Mouse (Mus musculus) kidney, embryonic 16.5 days (tissue): ENCODE results near the gene Ctnnbip1. TPM values are rescaled to one million over a fixed set of nuclear protein-coding genes. Genes with fewer than 3 reads are reported as not detected.

Experiments
- ATAC-seq: fragments of 200-750 bp; cut with Nextera tagmentation; 2 replicates; pipeline ENCODE4 v1.8.0; 2017; ENCODE audit warnings: moderate TSS enrichment; ENCODE audit not compliant: low FRiP score, low TSS enrichment
- H3K27ac ChIP-seq: fragments of 300-500 bp; sonication (generic); 2 replicates; pipeline ENCODE4 v1.5.1; 2014; ENCODE audit warnings: low read length
- H3K27me3 ChIP-seq: fragments of 300-500 bp; sonication (generic); 2 replicates; pipeline ENCODE4 v1.6.1; 2014; ENCODE audit warnings: low read length, control low read depth, mixed read lengths; ENCODE audit not compliant: insufficient read depth
- H3K36me3 ChIP-seq: fragments of 300-500 bp; sonication (generic); 2 replicates; pipeline ENCODE4 v1.6.1; 2014; ENCODE audit warnings: low read length, control low read depth, mixed read lengths; ENCODE audit not compliant: insufficient read depth
- H3K4me1 ChIP-seq: fragments of 300-500 bp; sonication (generic); 2 replicates; pipeline ENCODE4 v1.6.1; 2014; ENCODE audit warnings: low read length, control low read depth, mixed read lengths; ENCODE audit not compliant: insufficient read depth
- H3K4me2 ChIP-seq: fragments of 300-500 bp; sonication (generic); replicated peaks from 2 replicates; pipeline ENCODE4 v1.6.1; 2014; ENCODE audit warnings: low read depth, low read length
- H3K4me3 ChIP-seq: fragments of 300-500 bp; sonication (generic); 2 replicates; pipeline ENCODE4 v1.5.1; 2014; ENCODE audit warnings: mild to moderate bottlenecking, low read length
- H3K9ac ChIP-seq: fragments of 300-500 bp; sonication (generic); replicated peaks from 2 replicates; pipeline ENCODE4 v1.6.1; 2014; ENCODE audit warnings: low read length
- H3K9me3 ChIP-seq: fragments of 300-500 bp; sonication (generic); 2 replicates; pipeline ENCODE4 v1.6.1; 2016; ENCODE audit warnings: low read length, control low read depth
- WGBS: fragments of 180-500 bp; shearing (Covaris S2); extraction: QIAGEN DNeasy Blood & Tissue Kit; methylation state at CpG from one replicate; pipeline ENCODE4 v1.1.7; 2014; 5-methylcytosine and 5-hydroxymethylcytosine counted together
- polyA plus RNA-seq: library from polyadenylated mRNA; unstranded; fragments of >200 nt; fragmentation: Nextera tagmentation; extraction: Ambion mirVana; gene quantifications from 2 replicates; pipeline ENCODE4 v1.2.1, GENCODE M21; 2015

The Ctnnbip1 gene
- polyA plus RNA-seq, 1 experiment from 2014 or later = 57.4 TPM

DNA sequence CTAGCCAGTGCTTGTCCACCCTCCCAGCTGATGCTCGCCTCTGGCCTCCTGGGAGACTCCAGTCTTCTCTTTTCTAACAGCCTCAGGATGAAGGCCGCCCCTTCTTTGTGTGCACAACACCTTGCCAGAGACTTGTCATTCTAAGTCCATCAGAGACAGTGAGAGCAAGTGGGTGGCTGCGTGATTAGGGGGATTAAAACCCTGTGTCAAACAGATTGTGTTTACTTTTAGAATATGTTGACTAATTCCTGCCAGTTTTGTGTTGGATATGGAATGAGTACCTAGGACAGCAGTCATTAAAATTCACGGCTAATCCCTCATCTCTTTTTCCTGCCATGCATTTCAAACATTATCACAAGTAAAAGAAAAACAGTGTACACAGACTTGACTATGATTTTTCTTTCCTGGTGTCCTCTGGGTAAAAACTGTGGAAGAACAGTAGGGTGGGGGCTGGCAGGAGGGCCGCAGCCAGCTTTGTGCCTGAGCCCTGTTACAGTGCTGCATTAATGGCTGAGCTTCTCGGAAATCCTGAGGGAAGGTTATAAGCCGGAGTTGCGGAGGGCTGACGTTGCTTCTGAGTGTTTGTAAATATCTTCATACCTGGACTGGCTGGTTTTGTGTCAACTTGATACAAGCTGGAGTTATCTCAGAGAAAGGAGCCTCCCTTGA lies 77.0 kb downstream of the Ctnnbip1 start:
- Histone ChIP-seq H3K27me3 (no peaks in the 10 kb centered on the region), H3K4me1 (peaks cover 9% of the 10 kb centered on the region; the same call in 1 of the 2 replicates), H3K4me3 (no peak overlapping the region), H3K4me2 (no peak overlapping the region), H3K27ac (no peak overlapping the region), H3K36me3 (no peaks in the 10 kb centered on the region), H3K9ac (no peak overlapping the region), H3K9me3 (0 out of 2 replicates have a peak, but pooled peaks cover 6% of the 10 kb centered on the region)
- no peak for ATAC-seq
- WGBS = 86% methylated on average over 9 of the region's 9 CpGs

DNA sequence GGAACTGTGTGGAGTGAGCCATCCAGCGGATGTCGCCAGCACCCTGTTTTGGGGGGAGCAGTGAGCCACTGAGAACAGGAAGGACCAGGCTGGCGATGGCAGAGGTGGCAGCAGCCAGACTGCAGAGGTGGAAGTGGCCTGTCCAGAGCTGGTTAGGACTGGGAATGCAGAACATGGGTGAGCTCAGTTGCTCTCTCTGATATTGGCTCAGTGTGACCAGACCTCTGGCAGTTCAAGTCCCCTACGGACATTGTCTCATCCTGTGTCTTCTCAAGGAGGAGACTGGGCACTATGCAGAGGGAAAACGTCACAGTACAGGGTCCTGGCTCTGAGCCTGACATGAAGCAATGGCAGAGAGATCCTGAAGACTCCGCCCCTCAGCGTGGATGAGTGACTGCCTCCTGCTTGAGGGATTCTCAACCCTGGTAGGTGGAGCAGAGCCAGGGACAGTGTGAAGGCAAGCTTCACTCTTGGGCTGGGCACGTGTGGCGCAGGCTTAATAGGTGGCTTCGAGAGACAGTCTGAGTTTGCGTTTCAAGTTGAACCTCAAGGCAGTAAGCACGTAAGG lies 79.7 kb downstream of the Ctnnbip1 start:
- ATAC-seq = no peak
- no peak overlapping the region for H3K27ac ChIP-seq
- H3K9me3 ChIP-seq = no peaks in the 10 kb centered on the region
- 73% methylated on average over 12 of the region's 12 CpGs for WGBS
- H3K36me3 ChIP-seq = no peaks in the 10 kb centered on the region
- H3K27me3 ChIP-seq = no peaks in the 10 kb centered on the region
- 0 out of 2 replicates have a peak, but pooled peaks cover 14% of the 10 kb centered on the region for H3K4me1 ChIP-seq
- no peak overlapping the region for H3K4me3 ChIP-seq
- H3K9ac ChIP-seq = no peak overlapping the region
- no peak overlapping the region for H3K4me2 ChIP-seq

DNA sequence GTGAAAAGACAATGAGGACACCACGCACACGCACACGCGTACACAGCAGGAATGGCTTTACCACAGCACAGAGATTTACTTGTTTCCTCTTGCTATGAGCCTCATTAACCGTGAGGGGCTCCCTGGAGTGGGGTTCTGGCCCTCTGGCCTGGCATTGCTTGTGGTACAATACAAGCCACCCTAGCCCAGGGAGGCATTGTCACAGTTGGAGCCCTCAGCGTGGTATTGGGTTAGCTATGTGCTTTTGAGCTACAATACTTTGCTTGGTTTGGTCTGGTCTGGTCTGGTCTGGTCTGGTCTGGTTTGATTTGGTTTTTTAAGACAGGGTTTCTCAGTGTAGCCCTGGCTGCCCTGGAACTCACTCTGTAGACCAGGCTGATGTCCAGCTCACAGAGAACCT lies 81.5 kb downstream of the Ctnnbip1 start:
- Histone ChIP-seq H3K4me3 (no peak overlapping the region), H3K27ac (no peak overlapping the region), H3K36me3 (no peaks in the 10 kb centered on the region), H3K9ac (no peak overlapping the region), H3K4me1 (0 out of 2 replicates have a peak, but pooled peaks cover 14% of the 10 kb centered on the region), H3K4me2 (no peak overlapping the region), H3K9me3 (no peaks in the 10 kb centered on the region), H3K27me3 (no peaks in the 10 kb centered on the region)
- 90% methylated on average over 6 of the region's 6 CpGs for WGBS
- ATAC-seq = no peak

DNA sequence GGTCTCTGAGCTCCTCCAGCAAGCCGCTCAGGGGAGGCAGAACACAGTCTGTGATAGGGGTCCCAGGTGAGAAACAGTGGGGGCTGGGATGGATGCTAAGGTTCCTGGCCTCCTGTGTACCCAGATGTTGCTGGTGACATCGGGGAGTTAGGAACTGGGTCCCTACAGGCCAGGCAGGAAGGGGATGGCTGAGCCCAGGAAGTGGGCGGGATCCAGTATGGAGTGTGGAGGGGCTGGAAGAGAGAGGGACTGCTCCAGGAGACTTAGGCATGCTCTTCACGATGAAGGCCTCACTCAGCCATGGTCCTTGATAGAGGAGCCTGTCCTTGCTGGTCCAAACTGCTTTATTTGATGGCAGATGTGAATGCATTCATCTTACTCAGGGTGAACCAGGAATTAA lies 82.1 kb downstream of the Ctnnbip1 start:
- Histone ChIP-seq H3K9ac (no peak overlapping the region), H3K4me3 (no peak overlapping the region), H3K4me1 (0 out of 2 replicates have a peak, but pooled peaks cover 14% of the 10 kb centered on the region), H3K27ac (no peak overlapping the region), H3K27me3 (no peaks in the 10 kb centered on the region), H3K9me3 (no peaks in the 10 kb centered on the region), H3K4me2 (no peak overlapping the region), H3K36me3 (no peaks in the 10 kb centered on the region)
- ATAC-seq = no peak
- 81% methylated on average over 4 of the region's 4 CpGs for WGBS

DNA sequence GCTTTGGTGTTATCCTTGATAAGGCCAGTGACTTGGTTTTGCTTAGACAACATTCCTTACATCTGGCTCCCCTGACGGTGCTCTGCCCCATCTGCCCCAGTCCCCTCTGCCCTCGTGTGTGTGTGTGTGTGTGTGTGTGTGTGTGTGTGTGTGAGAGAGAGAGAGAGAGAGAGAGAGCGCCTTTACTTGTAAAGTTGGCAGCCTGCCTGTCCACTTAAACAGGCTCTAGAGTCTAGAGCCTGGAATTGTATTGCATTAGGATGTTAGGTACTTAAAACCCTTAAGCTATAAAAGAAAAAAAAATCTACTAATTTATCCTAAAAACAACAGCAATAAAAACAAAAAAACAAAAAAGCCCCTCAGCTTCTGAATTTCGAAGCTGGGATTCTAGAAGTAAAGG lies 83.4 kb downstream of the Ctnnbip1 start:
- Histone ChIP-seq H3K4me3 (no peak overlapping the region), H3K4me1 (0 out of 2 replicates have a peak, but pooled peaks cover 14% of the 10 kb centered on the region), H3K4me2 (no peak overlapping the region), H3K36me3 (no peaks in the 10 kb centered on the region), H3K27ac (no peak overlapping the region), H3K9me3 (no peaks in the 10 kb centered on the region), H3K27me3 (no peaks in the 10 kb centered on the region), H3K9ac (no peak overlapping the region)
- 26% methylated on average over 4 of the region's 4 CpGs for WGBS
- no peak for ATAC-seq

DNA sequence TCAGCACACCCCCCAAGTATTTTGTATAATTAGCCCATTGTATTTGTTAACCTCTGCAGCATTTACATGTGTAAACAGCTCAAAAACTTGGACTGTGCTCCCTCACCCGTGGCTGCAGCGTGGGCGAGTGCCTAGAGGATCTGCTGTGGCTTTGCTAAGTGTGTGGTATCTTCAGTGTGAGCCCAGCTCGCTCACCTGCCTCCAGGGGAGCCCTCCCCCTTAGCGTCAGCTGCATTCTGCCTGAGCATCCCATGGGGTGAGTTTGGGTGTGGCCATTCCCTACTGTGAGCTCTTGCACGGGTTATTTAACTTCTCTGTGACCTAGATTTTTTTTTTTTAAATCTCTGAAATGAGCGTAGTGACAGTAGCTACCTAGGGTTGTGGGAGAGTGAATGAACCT lies 84.2 kb downstream of the Ctnnbip1 start:
- no peak for ATAC-seq
- H3K4me2 ChIP-seq = no peak overlapping the region
- H3K27ac ChIP-seq = no peak overlapping the region
- H3K4me1 ChIP-seq = peaks cover 18% of the 10 kb centered on the region; the same call in 1 of the 2 replicates
- H3K9me3 ChIP-seq = no peaks in the 10 kb centered on the region
- no peak overlapping the region for H3K4me3 ChIP-seq
- H3K36me3 ChIP-seq = no peaks in the 10 kb centered on the region
- no peaks in the 10 kb centered on the region for H3K27me3 ChIP-seq
- no peak overlapping the region for H3K9ac ChIP-seq
- WGBS = 47% methylated on average over 7 of the region's 7 CpGs

DNA sequence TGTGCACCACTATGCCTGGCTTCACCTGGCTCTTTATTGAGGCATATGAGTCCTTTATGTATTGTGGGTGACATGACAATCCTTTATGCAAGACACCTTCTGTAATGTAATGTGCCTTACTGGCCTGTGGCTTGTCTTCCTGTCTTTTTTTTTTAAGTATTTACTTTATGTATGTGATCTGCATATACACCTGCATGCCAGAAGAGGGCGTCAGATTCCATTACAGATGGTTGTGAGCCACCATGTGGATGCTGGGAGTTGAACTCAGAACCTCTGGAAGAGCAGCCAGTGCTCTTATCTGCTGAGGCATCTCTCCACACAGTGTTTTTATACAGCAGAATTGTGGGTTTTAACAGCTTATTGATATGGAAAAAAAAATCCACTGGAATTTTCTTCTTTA lies 85.8 kb downstream of the Ctnnbip1 start:
- H3K4me1 ChIP-seq = peaks cover 21% of the 10 kb centered on the region
- no peak for ATAC-seq
- no peaks in the 10 kb centered on the region for H3K27me3 ChIP-seq
- 59% methylated on average over 1 of the region's 1 CpGs for WGBS
- H3K27ac ChIP-seq = no peak overlapping the region
- H3K36me3 ChIP-seq = no peaks in the 10 kb centered on the region
- H3K4me3 ChIP-seq = no peak overlapping the region
- H3K9me3 ChIP-seq = no peaks in the 10 kb centered on the region
- no peak overlapping the region for H3K4me2 ChIP-seq
- H3K9ac ChIP-seq = no peak overlapping the region

DNA sequence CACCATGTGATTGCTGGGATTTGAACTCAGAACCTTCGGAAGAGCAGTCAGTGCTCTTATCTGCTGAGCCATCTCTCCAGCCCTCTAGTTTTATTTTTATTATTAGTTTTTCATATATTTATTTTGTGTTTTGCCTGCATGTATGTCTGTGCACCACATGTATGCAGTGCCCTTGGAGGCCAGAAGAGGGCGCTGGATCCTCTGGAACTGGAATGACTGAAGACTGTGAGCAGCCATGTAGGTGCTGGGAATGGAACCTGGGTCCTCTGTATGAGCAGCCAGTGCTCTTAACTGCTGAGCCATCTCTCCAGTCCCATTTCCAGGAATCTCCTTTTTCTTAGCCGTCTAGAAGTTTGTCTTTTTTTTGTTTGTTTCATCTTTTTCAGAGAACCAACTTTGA lies 86.5 kb downstream of the Ctnnbip1 start:
- Histone ChIP-seq H3K4me3 (no peak overlapping the region), H3K27me3 (no peaks in the 10 kb centered on the region), H3K36me3 (no peaks in the 10 kb centered on the region), H3K9ac (no peak overlapping the region), H3K9me3 (no peaks in the 10 kb centered on the region), H3K27ac (no peak overlapping the region), H3K4me2 (no peak overlapping the region), H3K4me1 (peaks cover 21% of the 10 kb centered on the region)
- 78% methylated on average over 3 of the region's 3 CpGs for WGBS
- ATAC-seq = no peak

DNA sequence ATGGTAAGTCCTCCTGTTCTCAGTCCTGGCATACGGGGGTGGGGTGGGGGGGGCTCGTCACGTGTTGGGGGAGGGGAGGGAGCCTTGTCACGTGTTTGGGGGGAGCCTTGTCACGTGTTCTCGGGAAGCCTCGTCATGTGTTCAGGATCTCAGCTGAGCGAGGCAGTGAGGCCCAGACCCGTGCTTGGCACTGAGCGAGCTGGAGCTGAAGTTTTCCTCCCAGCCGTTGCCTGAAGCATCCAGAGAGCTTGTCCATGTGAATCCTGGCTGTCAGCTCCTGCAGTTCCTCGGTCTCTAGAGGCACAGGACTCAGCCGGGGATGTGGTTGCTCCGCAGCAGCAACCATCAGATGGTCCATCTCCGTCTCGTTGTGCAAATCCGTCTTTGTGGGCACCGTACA lies 88.0 kb downstream of the Ctnnbip1 start:
- WGBS = 83% methylated on average over 18 of the region's 18 CpGs
- no peak overlapping the region for H3K4me3 ChIP-seq
- no peaks in the 10 kb centered on the region for H3K9me3 ChIP-seq
- no peak overlapping the region for H3K9ac ChIP-seq
- H3K4me1 ChIP-seq = peaks cover 21% of the 10 kb centered on the region
- H3K36me3 ChIP-seq = no peaks in the 10 kb centered on the region
- no peaks in the 10 kb centered on the region for H3K27me3 ChIP-seq
- H3K4me2 ChIP-seq = no peak overlapping the region
- H3K27ac ChIP-seq = no peak overlapping the region
- no peak for ATAC-seq

DNA sequence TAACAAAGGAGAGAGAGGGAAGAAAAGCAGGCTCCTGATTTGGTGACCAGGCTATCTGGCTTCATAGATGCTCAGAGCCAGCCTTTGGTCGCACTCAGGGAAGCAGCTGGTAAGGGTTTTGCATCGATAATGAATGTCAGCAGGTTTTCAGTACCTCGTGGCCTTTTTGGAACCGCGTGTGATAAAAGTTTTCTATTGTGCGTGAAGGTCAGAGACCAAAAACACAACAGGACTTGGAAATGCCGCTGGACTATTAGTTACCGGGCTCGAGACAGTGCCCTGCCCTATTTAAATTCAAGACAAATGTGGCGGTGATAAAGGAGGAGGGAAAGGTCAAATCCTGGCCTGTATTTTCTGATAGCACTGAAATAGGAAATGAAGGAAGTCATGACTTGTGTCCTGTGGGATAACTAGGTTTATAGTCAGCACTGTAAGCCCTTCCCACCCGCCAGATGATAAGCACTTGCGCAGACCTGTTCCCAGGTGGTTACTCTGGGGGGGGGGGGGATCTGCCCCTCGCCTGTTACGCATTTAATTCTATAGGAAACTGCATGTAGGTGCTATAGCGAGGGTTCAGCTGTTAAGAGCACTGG lies 88.8 kb downstream of the Ctnnbip1 start:
- no peaks in the 10 kb centered on the region for H3K36me3 ChIP-seq
- 59% methylated on average over 15 of the region's 15 CpGs for WGBS
- H3K9ac ChIP-seq = no peak overlapping the region
- ATAC-seq = no peak
- H3K9me3 ChIP-seq = no peaks in the 10 kb centered on the region
- H3K4me1 ChIP-seq = peaks cover 16% of the 10 kb centered on the region
- H3K27ac ChIP-seq = no peak overlapping the region
- H3K4me3 ChIP-seq = no peak overlapping the region
- H3K27me3 ChIP-seq = no peaks in the 10 kb centered on the region
- no peak overlapping the region for H3K4me2 ChIP-seq
